Comparison of ENCODE assay signal across 14 mouse cellular contexts in genomic region chr12:62812781-62813180, GRCm38 (mm10).
"Had no signal": no experiment of that assay in that cellular context is flagged by ENCODE, and none has a peak within 500 bp of the region (broad histone marks: within the 10 kb centered on the region; RNA-seq: fewer than 3 reads in every experiment).

No protein-coding gene starts in this region.

- DNase-seq: kidney, adult 2 months; kidney, postnatal 14 days; lung, embryonic 14.5 days; lung, postnatal 10 days; lung, postnatal 4 days; thymus, adult 2 months; thymus, postnatal 25 days had no signal

- H3K4me2 ChIP-seq: kidney, embryonic 15.5 days; limb, embryonic 15.5 days; liver, embryonic 12.5 days; lung, embryonic 14.5 days; midbrain, embryonic 15.5 days; neural tube, embryonic 13.5 days; stomach, embryonic 15.5 days had no signal

- H3K36me3 ChIP-seq: kidney, embryonic 15.5 days; limb, embryonic 15.5 days; liver, embryonic 12.5 days; midbrain, embryonic 10.5 days; midbrain, embryonic 15.5 days; neural tube, embryonic 13.5 days; stomach, embryonic 15.5 days had no signal

- H3K9ac ChIP-seq: kidney, embryonic 15.5 days; limb, embryonic 15.5 days; liver, embryonic 12.5 days; lung, embryonic 14.5 days; midbrain, embryonic 15.5 days; neural tube, embryonic 13.5 days; stomach, embryonic 15.5 days had no signal

- H3K27ac ChIP-seq: kidney, embryonic 15.5 days; limb, embryonic 15.5 days; liver, embryonic 12.5 days; midbrain, embryonic 10.5 days; midbrain, embryonic 15.5 days; neural tube, embryonic 13.5 days; stomach, embryonic 15.5 days had no signal

- H3K4me1 ChIP-seq: kidney, embryonic 15.5 days; limb, embryonic 15.5 days; liver, embryonic 12.5 days; midbrain, embryonic 10.5 days; midbrain, embryonic 15.5 days; neural tube, embryonic 13.5 days; stomach, embryonic 15.5 days had no signal

- H3K4me3 ChIP-seq: kidney, embryonic 15.5 days; limb, embryonic 15.5 days; liver, embryonic 12.5 days; midbrain, embryonic 10.5 days; midbrain, embryonic 15.5 days; neural tube, embryonic 13.5 days; stomach, embryonic 15.5 days had no signal

- H3K27me3 ChIP-seq: kidney, embryonic 15.5 days; limb, embryonic 15.5 days; liver, embryonic 12.5 days; midbrain, embryonic 15.5 days; neural tube, embryonic 13.5 days; stomach, embryonic 15.5 days had no signal

- H3K9me3 ChIP-seq: kidney, embryonic 15.5 days; limb, embryonic 15.5 days; liver, embryonic 12.5 days; midbrain, embryonic 10.5 days; midbrain, embryonic 15.5 days; neural tube, embryonic 13.5 days; stomach, embryonic 15.5 days had no signal

- ATAC-seq: liver, embryonic 12.5 days; midbrain, embryonic 15.5 days had no signal
